Mouse (Mus musculus): ENCODE data around the gene Mob3b. TPM values are rescaled to one million over a fixed set of nuclear protein-coding genes. Genes with fewer than 3 reads are reported as not detected.

Mob3b gene
- polyA plus RNA-seq, 1 experiment from 2014 or later, result 16.1 TPM

DNA sequence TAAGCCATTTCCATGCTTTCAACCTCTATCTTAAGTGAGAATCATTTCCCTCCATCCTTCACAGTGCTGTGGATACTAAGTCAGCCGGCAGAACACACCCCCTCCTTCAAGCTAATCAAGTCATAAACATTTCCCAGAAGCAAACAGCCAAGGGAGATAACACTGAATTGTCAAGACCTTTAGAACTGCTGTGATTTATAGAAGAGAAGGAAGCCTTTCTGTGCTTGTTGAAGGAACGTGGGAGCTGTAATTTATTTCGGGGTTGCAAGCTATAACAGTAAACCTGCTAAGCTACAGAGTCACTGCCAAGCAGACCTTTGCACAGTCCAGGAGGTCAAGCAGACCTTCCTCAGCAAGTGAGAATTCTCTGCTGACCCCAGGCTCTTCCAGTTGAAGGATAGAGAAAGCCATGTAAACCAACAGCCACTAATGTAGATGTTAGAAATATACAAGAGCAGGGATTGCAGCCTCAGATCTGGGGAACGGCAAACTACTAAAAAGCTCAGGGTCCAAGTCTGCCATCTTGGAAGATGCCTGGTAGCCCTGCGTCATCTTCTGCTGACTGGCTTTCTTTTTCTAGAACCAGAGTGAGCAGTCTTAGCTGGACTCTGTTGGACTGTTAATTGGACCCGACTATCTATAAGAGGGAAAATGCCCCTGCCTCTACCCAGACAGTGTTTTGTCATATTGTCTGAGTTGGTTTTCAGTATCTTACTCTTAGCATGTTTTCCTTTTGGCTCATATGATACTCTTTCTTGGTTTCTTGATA is 104.9 kb downstream of the Mob3b start:
- Histone ChIP-seq H3K4me3 (no peak overlapping the region), H3K4me2 (no peak overlapping the region), H3K9me3 (no peaks in the 10 kb centered on the region), H3K9ac (no peak overlapping the region), H3K27ac (0 out of 2 replicates have a peak overlapping the region, but pooled peaks have one; percentile 33), H3K36me3 (no peaks in the 10 kb centered on the region), H3K4me1 (peaks cover 27% of the 10 kb centered on the region), H3K27me3 (no peaks in the 10 kb centered on the region)
- WGBS, result 43% methylated on average over 6 of the region's 6 CpGs
- ATAC-seq (ENCODE audit: borderline replicate concordance, extremely low read depth, low FRiP score, low TSS enrichment), result no peak

DNA sequence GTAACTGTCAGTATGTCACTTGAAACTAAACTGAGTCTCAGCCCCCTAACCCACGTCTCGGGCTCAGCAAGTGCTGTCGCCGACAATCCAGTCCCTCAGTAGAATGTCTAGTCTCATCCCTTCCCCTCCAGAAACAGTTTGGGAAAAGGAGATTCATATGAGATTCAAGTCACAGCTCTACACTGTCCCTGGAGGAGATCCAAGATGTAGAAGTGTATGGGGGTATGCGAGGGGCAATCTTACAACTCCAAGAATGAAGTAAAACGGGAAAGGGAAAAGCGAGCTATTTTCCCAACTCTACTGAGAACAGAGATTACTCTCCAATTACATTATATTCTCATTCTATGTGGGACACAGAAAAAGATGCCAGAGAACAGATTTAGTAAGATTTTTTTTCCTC is 106.1 kb downstream of the Mob3b start:
- Histone ChIP-seq H3K27ac (no peak overlapping the region), H3K4me3 (no peak overlapping the region), H3K9ac (no peak overlapping the region), H3K4me2 (no peak overlapping the region), H3K4me1 (peaks cover 27% of the 10 kb centered on the region), H3K36me3 (no peaks in the 10 kb centered on the region), H3K9me3 (no peaks in the 10 kb centered on the region), H3K27me3 (no peaks in the 10 kb centered on the region)
- ATAC-seq (ENCODE audit: borderline replicate concordance, extremely low read depth, low FRiP score, low TSS enrichment), result no peak
- WGBS, result 40% methylated on average over 7 of the region's 7 CpGs

DNA sequence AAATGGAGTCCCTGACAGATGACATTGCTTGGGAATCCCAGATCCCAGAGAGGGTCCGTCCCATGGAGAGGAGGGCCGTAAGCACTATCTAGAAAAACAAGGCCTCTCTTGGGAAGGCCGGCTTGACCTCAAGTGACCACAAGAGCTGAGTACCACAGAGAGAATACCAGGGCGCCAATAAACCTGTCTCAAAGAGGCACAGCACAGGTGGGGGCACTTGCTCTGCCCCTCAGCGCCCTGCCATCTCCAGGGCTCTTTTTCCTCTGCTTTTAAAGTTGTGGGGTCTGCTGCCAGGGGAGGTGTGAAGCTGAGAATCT is 107.6 kb downstream of the Mob3b start:
- Histone ChIP-seq H3K9me3 (no peaks in the 10 kb centered on the region), H3K36me3 (no peaks in the 10 kb centered on the region), H3K27me3 (no peaks in the 10 kb centered on the region), H3K27ac (no peak overlapping the region), H3K4me2 (no peak overlapping the region), H3K4me1 (peaks cover 27% of the 10 kb centered on the region), H3K4me3 (no peak overlapping the region), H3K9ac (no peak overlapping the region)
- WGBS, result 64% methylated on average over 5 of the region's 5 CpGs
- ATAC-seq (ENCODE audit: borderline replicate concordance, extremely low read depth, low FRiP score, low TSS enrichment), result no peak

DNA sequence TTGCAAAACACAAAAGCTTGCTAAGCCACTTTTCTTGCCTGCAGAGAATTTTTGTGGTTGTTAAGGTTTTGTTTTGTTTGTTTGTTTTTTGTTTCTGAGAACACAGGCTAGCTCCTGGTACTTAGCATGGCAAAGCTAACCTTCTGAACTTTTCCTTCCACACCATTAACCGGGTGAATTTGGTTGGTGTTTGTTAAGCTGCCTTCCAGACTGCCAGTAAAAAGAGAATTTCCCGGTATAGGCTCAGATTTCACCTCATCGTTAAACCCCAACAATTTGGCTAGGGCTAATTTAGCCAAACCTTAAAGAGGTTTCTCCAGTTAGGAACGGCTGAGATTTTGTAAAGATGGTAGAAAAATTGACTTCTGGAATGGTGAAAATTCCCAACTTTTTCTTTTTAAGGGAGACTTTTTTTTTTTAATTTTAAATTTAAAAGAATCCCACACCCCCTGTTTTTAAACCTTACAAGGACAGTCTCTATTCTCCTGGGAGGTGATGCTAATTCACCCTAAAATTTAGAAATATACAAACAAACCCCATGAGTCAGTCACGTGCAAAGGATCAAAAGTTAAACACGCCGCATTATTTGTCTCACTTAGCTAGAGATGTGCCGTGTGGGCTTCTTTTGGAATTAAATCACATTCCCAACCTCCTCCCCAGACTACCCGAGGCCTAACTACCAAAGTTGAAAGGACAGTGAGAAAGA is 108.1 kb downstream of the Mob3b start:
- Histone ChIP-seq H3K9me3 (no peaks in the 10 kb centered on the region), H3K27ac (no peak overlapping the region), H3K27me3 (no peaks in the 10 kb centered on the region), H3K4me3 (no peak overlapping the region), H3K4me1 (peaks cover 27% of the 10 kb centered on the region), H3K4me2 (no peak overlapping the region), H3K9ac (no peak overlapping the region), H3K36me3 (no peaks in the 10 kb centered on the region)
- 45% methylated on average over 9 of the region's 9 CpGs for WGBS
- ATAC-seq (ENCODE audit: borderline replicate concordance, extremely low read depth, low FRiP score, low TSS enrichment), result no peak

DNA sequence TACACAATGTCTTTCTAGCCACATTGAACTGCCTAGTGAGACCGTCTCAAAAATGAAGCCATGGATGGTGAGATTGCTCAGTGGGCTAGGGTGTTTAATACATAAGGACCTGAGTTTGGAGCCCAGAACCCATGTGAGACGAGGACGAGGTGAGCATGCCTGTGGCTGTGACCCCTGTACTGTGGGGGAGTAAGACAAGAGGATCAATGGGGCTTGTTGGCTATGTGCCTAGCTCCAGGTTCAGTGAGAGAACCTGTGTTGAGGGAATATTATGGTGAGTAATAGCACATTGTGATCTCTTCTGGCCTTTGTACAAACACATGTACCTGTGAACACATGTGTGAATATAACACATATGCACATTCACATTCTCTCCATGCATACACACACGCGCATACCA is 116.4 kb downstream of the Mob3b start:
- Histone ChIP-seq H3K4me2 (no peak overlapping the region), H3K27me3 (no peaks in the 10 kb centered on the region), H3K27ac (no peak overlapping the region), H3K4me1 (no peaks in the 10 kb centered on the region), H3K9me3 (no peaks in the 10 kb centered on the region), H3K36me3 (no peaks in the 10 kb centered on the region), H3K4me3 (no peak overlapping the region), H3K9ac (no peak overlapping the region)
- ATAC-seq (ENCODE audit: borderline replicate concordance, extremely low read depth, low FRiP score, low TSS enrichment), result no peak
- 95% methylated on average over 5 of the region's 5 CpGs for WGBS

DNA sequence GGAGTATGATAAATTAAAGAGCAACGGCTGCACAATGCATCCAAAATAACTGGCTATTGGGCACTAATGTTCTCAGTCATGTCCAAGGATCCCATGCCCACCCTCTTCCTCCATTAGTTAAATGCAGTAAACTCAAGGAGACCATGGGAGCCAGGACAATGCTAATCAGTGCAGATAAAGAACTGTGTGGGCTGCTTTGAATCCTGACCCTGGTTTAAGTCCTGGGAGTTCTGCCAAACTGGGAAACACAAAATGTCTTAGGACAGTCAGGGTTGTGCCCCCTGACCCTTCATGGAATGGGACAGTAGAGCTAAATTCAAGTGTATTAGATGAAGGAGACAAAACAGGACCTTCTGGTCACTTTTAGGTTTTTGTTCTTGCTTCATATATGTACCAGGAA is 117.0 kb downstream of the Mob3b start:
- no peak overlapping the region for H3K4me2 ChIP-seq
- no peaks in the 10 kb centered on the region for H3K36me3 ChIP-seq
- H3K9me3 ChIP-seq, result no peaks in the 10 kb centered on the region
- H3K9ac ChIP-seq, result no peak overlapping the region
- no peak for ATAC-seq (ENCODE audit: borderline replicate concordance, extremely low read depth, low FRiP score, low TSS enrichment)
- no peaks in the 10 kb centered on the region for H3K4me1 ChIP-seq
- 58% methylated on average over 1 of the region's 1 CpGs for WGBS
- H3K4me3 ChIP-seq, result no peak overlapping the region
- no peak overlapping the region for H3K27ac ChIP-seq
- H3K27me3 ChIP-seq, result no peaks in the 10 kb centered on the region

DNA sequence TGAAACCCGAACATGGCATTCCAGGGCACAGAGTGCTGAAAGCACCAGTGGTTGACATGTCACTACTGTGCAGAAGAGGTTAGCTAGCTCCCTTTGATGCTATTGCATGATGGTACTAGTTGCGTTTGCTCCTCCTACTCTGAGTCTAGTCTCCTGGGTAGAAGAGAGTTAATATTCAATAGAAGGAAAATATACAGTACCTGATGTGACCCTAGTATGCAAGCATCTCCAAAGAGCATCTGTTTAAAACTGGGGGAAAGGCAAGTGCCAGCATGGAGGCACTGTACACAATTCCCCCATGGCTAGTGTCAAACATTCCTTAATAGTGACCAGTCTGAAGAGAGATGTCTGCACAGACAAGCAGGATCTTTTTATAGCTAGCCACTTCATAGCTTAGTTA is 119.5 kb downstream of the Mob3b start:
- Histone ChIP-seq H3K27ac (no peak overlapping the region), H3K27me3 (no peaks in the 10 kb centered on the region), H3K4me1 (0 out of 2 replicates have a peak, but pooled peaks cover 7% of the 10 kb centered on the region), H3K36me3 (no peaks in the 10 kb centered on the region), H3K4me2 (no peak overlapping the region), H3K9me3 (no peaks in the 10 kb centered on the region), H3K4me3 (no peak overlapping the region), H3K9ac (no peak overlapping the region)
- no peak for ATAC-seq (ENCODE audit: borderline replicate concordance, extremely low read depth, low FRiP score, low TSS enrichment)
- WGBS, result 56% methylated on average over 2 of the region's 2 CpGs

DNA sequence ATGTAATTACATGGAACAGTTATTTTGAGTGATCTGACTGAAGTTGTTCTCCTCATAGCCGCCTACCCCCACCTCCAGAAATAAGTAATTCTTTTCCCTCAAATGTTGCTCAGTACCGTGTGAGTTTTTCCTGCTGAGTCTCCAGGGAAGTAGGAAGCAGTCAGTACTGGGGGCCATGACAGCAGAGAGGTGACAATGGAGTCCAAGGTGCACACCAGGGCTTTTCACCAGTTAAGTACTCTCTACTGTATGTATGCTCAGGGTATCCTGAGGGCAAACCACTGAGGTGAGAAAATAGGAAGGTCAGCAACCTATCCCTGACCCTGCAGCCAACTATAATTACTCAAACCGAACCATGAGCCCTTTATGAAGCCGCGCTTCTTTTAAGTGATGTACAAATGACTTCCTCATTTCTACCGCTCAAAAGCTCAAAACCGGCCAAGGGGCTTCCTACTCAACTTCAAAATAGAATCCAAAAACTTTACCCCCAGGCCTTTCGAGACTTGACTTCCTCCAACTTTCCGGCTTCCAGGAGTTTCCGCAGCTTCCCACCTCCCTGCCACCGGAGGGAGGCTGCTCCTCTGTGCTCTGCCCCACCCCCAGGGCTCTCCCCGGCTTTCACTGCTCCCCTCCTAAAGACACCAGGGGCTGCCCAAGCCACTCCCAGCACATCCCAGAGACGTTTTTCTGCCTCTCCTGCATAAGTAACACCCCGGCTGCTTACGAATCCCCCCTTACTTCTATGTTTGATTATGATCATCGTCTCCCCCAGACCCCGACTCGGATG is 122.6 kb downstream of the Mob3b start:
- H3K9ac ChIP-seq, result no peak overlapping the region
- 47% methylated on average over 18 of the region's 18 CpGs for WGBS
- H3K4me2 ChIP-seq, result peak overlapping the region; percentile 18; the same call in 1 of the 2 replicates
- no peaks in the 10 kb centered on the region for H3K36me3 ChIP-seq
- H3K4me3 ChIP-seq, result no peak overlapping the region
- no peak for ATAC-seq (ENCODE audit: borderline replicate concordance, extremely low read depth, low FRiP score, low TSS enrichment)
- H3K27me3 ChIP-seq, result no peaks in the 10 kb centered on the region
- H3K9me3 ChIP-seq, result no peaks in the 10 kb centered on the region
- peaks cover 21% of the 10 kb centered on the region for H3K4me1 ChIP-seq
- H3K27ac ChIP-seq, result no peak overlapping the region

DNA sequence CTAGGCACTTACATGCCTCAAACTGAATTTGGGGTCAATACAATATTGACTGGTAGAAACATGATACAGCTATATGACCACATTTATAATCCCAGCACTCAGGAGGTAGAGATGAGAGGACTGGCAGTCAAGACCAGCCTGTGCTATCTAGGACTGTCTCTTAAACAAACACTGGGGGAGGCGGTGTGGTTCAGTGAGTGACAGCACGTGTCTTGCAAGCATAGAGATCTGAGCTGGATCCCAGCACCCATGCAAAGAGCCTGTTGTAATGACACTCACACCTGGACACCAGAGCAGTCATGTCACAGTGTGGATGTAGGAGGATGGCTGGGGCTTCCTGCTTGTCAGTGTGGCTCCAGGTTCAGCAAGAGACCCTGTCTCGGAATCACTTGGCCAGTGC is 124.5 kb downstream of the Mob3b start:
- Histone ChIP-seq H3K9me3 (no peaks in the 10 kb centered on the region), H3K36me3 (no peaks in the 10 kb centered on the region), H3K9ac (no peak overlapping the region), H3K27me3 (no peaks in the 10 kb centered on the region), H3K4me3 (no peak overlapping the region), H3K4me2 (no peak overlapping the region), H3K27ac (no peak overlapping the region), H3K4me1 (peaks cover 21% of the 10 kb centered on the region)
- WGBS, result 59% methylated on average over 3 of the region's 3 CpGs
- ATAC-seq (ENCODE audit: borderline replicate concordance, extremely low read depth, low FRiP score, low TSS enrichment), result no peak

DNA sequence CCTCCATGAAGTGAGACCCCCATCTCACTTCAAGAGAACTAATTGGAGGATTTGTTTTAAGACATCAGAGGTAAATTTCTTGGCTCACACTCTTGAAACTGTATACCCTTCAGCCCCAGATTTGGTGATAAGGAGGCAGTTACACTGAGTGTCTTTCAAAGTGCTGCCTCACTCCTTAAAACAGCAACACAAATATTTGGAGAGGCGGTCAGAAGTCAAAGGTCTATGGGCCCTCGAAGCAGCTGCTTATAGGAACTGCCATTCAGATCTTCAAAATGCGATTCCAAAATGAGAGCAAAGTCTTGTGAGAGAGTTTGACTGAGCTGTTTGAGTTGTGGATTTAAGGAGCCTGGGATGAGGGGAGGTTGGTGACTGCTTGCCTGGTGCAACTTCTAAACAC is 125.7 kb downstream of the Mob3b start:
- Histone ChIP-seq H3K9me3 (no peaks in the 10 kb centered on the region), H3K9ac (no peak overlapping the region), H3K4me2 (no peak overlapping the region), H3K4me1 (peaks cover 21% of the 10 kb centered on the region), H3K27me3 (no peaks in the 10 kb centered on the region), H3K27ac (no peak overlapping the region), H3K36me3 (no peaks in the 10 kb centered on the region), H3K4me3 (no peak overlapping the region)
- 4% methylated on average over 3 of the region's 3 CpGs for WGBS
- ATAC-seq (ENCODE audit: borderline replicate concordance, extremely low read depth, low FRiP score, low TSS enrichment), result peak; percentile 55; the same call in 1 of the 2 replicates

DNA sequence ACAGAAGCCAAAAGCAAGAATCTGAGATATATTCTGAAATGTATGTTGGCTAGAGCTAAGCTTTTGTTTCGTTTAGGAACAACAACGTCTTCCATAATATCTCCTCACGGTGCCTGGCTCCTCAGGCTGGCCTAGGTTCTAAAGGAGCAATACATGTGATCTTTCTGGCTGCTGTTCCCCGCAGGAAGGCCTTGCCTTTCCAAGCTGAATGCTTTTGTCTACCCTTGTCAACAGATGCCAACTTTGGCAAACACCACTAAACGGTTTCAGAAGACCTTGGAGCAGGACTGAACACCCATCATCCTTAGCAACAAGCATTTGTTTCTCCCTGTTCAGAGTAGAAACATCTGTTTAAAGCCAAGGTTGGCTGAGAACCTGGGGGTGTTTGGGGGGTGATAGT is 126.1 kb downstream of the Mob3b start:
- Histone ChIP-seq H3K27ac (no peak overlapping the region), H3K4me3 (no peak overlapping the region), H3K4me2 (no peak overlapping the region), H3K36me3 (no peaks in the 10 kb centered on the region), H3K27me3 (no peaks in the 10 kb centered on the region), H3K4me1 (peaks cover 21% of the 10 kb centered on the region), H3K9me3 (no peaks in the 10 kb centered on the region), H3K9ac (no peak overlapping the region)
- 31% methylated on average over 5 of the region's 5 CpGs for WGBS
- ATAC-seq (ENCODE audit: borderline replicate concordance, extremely low read depth, low FRiP score, low TSS enrichment), result no peak; the same call in 1 of the 2 replicates

DNA sequence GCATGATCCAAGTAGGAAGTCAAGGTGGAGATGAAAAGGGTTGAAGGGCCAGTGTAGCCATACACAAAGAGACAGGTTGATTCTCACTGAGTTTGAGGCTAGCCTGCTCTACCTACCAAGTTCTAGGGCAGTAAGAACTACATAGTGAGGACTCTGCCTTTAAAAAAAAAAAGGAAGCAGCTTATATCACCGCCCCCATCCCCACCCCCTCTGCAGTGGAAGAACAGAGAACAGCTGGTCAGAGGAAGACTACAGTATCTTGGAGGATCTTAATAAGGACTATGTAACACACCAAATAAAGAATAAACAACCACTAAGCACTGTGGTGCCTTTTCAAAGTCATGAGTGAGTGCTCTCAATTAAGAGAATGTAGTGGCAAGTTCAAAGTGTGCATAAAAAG is 138.9 kb downstream of the Mob3b start:
- no peak overlapping the region for H3K4me2 ChIP-seq
- H3K4me3 ChIP-seq, result no peak overlapping the region
- H3K27me3 ChIP-seq, result no peaks in the 10 kb centered on the region
- no peak overlapping the region for H3K27ac ChIP-seq
- 57% methylated on average over 1 of the region's 1 CpGs for WGBS
- no peaks in the 10 kb centered on the region for H3K36me3 ChIP-seq
- H3K4me1 ChIP-seq, result no peaks in the 10 kb centered on the region
- no peak overlapping the region for H3K9ac ChIP-seq
- H3K9me3 ChIP-seq, result no peaks in the 10 kb centered on the region
- no peak for ATAC-seq (ENCODE audit: borderline replicate concordance, extremely low read depth, low FRiP score, low TSS enrichment)
